Mouse (Mus musculus) left cerebral cortex, postnatal 36 days (tissue): Measurements from ENCODE around the gene Habp4. TPM values are rescaled to one million over a fixed set of nuclear protein-coding genes. Genes with fewer than 3 reads are reported as not detected.

ENCODE experiments used
- DNase-seq, 2 experiments: peaks; one replicate each; pipeline ENCODE4 v3.0.0; 2021 to 2022; ENCODE audit warnings: low spot score in 2 of 2, mixed read lengths in 1 of 2
- intact Hi-C: fragments of 180-260 bp; cut with DNase I; formaldehyde crosslinking; loops from one replicate; pipeline ENCODE4 v1.15.1; 2025
- total RNA-seq, 2 experiments: library from RNA; stranded (reverse); gene quantifications; 2 replicates each; pipeline ENCODE4 v1.2.3; 2021

Habp4 gene
- 100 to 1,000 TPM; 181 to 205 TPM for total RNA-seq

DNA sequence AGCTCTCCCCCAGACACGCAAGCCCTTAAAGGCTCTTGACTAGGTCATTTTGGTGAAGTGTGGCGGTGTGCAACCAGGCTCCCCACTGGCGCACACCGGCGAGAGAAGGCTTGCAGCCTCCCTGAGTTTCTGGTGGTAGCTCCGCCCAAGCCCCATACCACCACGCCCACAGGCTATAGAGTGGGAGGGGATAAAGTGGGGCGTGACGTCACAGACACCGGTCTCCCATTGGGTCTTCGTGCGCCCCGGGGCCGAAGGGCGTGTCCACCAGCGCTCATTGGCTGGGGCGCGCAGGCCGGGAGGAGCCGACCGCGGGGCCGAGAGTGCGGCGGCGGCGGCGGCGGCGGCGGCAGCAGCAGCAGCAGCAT is at the start of gene Habp4:
Gene Habp4 (plus strand): TSS at position 277 of the 368 bp plus-strand sequence.
- intact Hi-C loops: no loop called here
- DNase-seq: peak; percentile 97 to 98

DNA sequence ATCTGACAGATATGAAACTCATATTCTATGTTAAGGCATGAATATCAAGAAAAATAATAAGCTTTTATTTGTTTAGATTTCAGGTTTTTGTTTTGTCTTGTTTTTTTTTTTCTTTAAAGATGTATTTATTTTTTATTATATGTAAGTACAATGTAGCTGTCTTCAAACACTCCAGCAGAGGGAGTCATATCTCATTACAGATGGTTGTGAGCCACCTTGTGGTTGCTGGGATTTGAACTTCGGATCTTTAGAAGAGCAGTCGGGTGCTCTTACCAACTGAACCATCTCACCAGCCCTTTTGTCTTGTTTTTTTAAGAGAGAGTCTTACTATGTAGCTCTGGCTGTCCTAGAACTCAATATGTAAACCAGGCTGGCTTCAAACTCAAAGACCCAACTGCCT is 44.2 kb upstream of the Habp4 start:
- intact Hi-C loops: no loop called here
- DNase-seq: no peak

DNA sequence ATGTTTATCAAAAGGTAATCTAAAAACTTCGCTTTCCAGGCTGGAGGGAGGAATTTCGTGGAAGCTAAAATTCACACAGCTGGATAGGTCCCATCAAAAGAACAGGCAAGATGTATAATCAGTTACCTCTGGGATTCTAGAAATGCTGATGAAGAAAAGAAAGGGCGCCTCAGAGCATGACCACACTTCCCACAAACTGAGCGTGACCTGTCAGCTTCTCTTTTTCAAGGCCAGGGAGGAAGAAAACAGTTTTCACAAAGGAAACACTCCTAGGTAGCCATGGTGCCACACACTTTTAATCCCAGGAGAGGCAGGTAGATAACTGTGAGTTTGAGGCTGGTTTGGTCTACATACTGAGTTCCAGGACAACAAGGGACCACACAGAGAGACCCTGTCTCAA is 40.9 kb upstream of the Habp4 start:
- intact Hi-C loops: no loop called here
- DNase-seq: no peak

DNA sequence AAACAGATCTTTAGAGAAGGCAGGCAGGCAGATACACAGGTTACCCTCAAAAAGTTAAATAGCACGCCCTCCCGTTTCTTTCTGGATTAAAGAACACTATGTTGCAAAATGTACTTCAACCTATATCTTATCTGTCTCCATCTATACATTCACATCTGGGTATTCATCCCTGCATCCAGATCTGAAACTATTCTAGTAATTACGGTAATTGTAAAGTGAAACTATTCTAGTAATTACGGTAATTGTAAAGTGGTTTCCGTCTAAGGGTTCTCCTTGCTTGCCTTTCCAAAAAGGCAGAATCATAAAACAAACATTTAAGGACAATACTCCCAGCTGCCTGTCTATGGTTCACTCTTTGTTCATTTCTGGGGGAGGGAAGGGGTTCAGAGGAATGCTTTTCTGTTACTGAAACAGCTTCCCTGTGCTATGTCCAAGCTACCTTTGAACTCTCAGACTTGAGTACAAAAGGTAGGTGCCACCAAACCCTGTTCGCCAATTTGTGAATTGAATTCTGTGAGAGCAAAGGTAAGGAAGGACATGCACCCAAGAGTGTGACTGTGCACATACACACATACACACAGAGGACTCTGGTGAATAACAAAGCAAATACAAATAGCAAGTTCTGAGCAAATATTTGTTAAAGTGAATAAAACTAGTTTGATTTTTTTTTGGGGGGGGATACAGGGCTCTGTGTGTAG is 38.0 kb upstream of the Habp4 start:
- no peak for DNase-seq
- intact Hi-C loops: no loop called here

DNA sequence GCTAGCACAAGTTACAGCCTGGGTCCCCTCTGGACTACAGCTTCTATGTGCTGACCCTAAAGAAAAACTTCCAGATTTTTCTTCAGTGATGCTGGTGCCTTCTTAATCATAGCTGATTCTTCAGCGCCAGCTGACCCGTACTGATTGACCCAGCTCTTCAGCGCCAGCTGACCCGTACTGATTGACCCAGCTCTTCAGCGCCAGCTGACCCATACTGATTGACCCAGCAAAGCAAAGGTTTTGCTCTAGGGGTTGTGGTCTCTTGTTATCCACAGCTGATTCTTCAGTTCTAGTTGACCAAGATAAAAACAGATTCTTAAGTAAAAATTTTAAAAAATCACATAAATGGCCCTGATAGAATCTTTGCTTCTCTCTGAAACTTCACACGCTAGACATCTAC is 36.7 kb upstream of the Habp4 start:
- DNase-seq: no peak
- intact Hi-C loops: no loop called here

DNA sequence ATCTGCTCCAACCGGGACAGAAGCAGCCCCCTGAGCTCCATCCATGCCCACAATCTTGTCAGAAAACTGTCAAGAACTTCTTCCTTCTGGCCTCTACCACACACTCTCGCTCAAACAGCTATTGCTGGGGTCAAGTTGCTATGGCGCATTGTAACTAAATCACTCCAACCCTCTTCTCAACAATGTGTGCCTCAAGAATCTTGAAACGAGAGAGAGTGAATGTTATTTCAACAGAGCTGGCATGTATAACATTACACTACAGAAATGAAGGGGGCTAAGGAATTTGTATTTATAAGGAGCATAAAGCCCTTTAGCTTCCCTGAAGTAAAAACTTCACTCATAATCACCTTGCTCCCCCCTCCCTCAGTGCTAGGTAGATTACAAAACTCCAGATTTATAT is 35.3 kb upstream of the Habp4 start:
- intact Hi-C loops: no loop called here
- no peak for DNase-seq

DNA sequence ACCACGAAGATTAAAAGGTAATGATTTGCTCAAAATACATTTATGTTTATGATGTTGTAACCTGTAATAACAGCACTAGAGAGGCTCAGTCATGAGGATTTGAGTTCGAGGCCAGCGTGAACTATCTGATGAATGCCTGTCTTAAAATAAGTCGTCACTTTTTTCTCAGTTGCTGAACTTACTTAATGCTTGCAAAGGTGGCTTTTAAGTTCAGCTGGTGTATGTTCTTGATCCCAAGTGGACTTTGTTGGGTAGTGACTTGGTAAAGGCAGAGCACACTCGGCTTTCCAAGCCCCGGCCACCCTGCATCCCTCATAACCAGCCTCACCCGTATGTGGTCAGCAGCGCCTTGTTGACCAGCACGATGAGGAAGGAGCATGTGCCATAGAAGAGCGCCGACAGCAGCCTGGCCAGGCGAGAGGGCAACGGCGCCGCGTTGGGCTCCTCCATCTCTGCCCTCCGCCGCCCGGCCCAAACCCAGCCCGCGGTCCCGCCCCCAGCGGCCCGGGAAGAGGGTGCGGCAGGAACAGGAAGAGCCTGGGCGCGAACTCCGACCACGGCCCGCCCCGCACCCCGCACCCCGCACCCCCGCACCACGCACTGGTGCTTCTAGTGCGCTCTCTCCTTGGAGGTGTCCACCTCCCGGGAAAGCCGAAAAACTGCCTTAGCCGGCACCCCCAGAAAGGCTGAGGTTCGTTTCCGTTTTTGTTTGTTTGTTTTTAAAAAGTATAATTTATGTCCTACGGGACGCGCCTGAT is 32.6 kb upstream of the Habp4 start, which contains the start of gene Slc35d2:
Gene Slc35d2 (minus strand): TSS at position 511 of the 758 bp plus-strand sequence.
- DNase-seq: peak in 1 of 2 experiments; percentile 12
- intact Hi-C loops: no loop called here

DNA sequence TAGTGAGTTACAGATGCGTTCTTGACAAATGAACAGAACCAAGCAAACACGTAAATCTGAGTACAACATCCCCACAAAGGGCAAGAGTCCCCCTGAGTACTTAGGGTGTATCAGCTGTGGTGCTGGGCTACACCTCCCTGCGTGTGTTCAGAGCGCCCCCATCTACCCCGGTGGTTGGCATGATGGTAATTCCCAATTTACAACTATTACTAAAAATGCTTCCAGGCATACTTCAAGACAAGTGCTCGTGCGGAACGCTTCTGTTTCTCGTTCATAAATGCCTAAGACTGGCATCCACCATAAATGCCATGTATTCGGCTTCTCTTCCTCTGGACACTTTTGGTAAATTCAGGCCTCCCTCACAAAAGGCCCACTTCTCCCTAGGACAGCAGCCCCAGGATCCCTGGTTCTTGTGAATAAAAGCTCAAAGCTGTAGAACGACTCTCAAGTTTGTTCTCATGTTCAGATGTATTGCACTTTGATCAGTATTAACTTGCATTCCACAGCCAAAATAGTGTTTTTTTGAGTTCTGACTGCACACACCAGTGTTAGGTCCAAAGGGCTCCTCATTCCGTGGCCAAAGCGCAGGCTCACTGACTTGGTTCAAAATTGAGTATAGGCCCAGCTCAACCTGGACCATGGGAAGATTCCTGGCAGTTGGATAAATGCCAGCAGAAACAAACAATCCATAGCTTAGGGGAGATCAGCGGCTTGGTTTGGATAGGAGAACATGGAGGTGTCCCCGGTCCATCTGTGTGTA is 31.8 kb upstream of the Habp4 start:
- peak in 1 of 2 experiments; percentile 9 for DNase-seq
- intact Hi-C loops: no loop called here

DNA sequence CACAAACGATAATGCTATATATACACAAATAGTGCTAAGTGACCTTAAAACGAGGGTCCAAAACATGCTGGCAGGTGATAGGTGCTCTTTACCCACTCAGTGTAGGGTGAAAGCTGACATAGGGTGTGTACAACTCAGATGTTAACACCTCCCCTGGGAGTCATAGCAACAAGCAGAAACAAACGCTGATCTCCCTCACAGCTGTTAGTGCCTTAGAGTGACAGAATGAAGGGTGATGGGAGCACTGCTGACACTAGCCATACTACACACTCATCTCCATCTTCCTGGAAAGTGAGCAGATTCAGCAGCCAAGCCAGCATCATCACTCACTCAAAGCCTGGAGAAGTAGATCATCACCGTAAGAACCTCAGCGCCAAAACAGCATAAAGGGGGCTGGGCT is 11.5 kb upstream of the Habp4 start:
- DNase-seq: no peak
- intact Hi-C loops: loop anchor here (5.0 to 10.0 kb wide), 3 partner anchors 285 to 585 kb away; partner anchors contain the start of genes Cdk20 and Ercc6l2

DNA sequence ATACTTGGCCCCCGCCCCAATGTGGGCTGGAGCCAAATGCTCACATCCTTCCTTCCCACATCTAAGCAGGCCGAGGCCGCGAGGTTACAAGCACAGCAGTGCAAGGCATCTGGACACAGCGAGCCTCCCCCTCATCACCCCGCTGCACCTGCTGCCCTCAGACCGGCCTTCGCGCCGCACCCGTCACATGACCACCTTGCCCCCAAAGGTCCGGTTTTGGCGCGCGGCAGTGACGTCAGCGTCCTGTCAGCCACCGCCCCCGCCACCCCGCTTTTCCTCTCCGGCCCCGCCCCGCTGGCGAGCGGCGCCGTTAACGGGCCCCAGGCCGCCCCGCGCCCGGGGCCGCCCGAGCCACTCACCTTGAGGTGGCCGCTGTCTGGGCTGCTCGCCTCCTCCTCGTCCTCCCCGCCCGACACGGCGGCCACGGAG is 9.4 kb upstream of the Habp4 start:
- intact Hi-C loops: loop anchor here (5.0 to 10.0 kb wide), 3 partner anchors 283 to 587 kb away; partner anchors contain the start of genes Cdk20 and Ercc6l2
- peak; percentile 83 to 85 for DNase-seq

DNA sequence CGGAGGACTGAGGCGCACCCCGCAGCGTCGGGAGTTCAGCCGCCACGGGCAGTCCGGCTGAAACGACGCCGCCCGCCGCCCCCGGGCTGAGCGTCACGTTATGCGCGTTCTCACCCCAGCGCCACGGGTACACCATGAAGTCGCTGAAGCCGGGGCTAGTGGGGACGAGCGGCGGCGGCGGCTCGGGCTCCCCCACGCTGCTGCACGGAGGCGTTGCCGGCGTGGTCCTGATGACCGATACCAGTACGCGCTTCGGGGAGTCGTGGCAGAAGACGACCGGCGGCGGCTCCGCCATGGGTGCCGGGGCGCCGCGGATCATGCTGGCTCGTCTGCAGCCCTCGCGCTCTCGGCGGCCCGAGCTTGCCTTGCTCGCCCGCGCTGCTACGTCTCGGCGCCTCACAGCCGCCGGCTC is 8.9 kb upstream of the Habp4 start:
- intact Hi-C loops: loop anchor here (5.0 to 10.0 kb wide), 3 partner anchors 282 to 588 kb away; partner anchors contain the start of genes Cdk20 and Ercc6l2
- peak; percentile 67 to 74 for DNase-seq

DNA sequence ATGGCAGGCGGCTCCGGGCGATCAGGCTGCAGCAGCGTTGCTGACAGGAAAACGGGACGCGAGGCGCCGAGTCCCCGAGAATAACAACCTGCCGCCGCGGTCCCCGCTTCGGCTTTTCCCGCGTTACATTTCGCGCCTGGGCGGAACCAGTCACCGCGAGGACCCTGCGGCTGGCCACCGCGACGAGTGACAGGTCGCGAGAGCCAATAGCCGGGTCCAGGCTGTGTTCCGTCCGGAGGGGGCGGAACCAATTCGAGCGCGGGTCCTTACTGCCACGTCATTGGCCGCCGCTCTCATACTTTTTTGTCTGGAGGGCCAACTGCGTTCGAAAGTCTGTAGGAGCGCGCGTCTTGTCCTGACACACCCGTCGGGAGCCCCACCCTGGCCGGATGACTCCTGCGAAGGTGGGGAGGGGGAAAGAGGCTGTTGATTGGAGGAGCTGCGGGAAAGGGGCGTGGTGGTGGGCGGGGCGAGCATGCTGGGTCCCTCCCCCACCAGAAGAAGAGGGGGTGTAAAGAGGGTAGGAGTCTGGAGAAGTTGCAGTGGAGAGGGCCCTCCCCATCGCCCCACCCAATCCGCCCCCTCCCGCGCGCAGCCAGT is 8.4 kb upstream of the Habp4 start, which contains the start of gene Zfp367:
Gene Zfp367 (minus strand): TSS at position 120 of the 600 bp plus-strand sequence.
- peak; percentile 96 to 97 for DNase-seq
- intact Hi-C loops: loop anchor here (5.0 to 10.0 kb wide), 3 partner anchors 282 to 588 kb away; partner anchors contain the start of genes Cdk20 and Ercc6l2

DNA sequence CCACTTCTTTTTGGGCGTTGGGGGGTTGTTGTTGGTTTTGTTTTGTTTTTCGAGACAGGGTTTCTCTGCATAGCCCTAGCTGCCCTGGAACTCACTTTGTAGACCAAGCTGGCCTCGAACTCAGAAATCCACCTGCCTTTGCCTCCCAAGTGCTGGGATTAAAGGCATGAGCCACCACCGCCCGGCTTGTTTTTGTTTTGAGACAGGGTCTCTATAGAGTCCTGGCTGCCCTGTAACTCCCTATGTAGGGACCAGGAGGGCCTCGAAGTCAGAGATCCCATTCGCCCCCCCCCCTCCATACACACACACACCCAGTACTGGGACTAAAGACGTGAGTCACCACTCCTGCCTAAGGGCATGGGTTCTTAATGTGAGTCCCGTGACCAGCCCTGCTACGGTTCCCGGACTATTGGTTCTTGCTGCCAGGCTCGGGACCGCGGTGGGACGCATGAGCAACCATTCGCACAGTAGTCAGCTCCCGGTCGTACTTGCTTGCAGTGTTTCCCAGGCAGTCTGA is 7.8 kb upstream of the Habp4 start:
- no peak for DNase-seq
- intact Hi-C loops: loop anchor here (5.0 to 10.0 kb wide), 3 partner anchors 281 to 589 kb away; partner anchors contain the start of genes Cdk20 and Ercc6l2

DNA sequence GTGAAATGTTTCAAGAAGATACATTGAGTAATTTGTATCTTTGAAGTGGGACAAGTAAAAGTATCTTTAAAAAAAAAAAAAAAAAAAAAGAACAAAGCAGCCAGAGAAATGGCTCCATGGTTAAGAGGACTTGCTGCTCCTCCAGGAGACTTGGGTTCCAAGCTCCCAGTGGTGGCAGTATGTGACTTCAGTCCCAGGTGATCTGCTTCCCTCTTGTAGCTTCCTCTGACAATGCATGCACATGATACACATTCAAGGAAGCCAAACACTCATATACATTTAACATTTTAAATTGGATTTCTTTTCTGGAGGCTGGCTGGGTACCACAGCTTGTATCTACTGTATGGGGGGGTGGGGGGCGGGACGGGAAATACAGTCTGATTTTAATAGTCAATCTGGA is 7.0 kb upstream of the Habp4 start:
- intact Hi-C loops: loop anchor here (5.0 to 10.0 kb wide), 3 partner anchors 280 to 590 kb away; partner anchors contain the start of genes Cdk20 and Ercc6l2
- DNase-seq: no peak

DNA sequence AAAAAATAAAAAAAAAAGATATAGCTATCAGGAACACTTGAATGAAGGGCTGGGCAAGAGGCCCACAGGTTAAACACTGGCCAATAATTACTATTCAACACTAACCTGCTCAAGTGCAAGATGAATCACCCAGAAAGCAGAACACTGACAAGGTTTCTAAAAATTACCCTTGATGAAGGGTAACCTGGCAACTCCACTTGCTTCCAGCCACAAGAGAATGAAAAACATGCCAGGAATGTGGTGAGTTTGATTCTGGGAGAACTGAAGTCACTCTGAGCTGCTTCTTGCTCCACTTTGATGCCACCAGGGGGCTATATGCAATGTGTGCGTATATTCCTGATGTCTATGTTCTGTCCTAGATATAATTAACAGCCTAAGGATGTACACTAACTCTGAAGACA is 6.5 kb upstream of the Habp4 start:
- intact Hi-C loops: loop anchor here (10.0 kb wide), 2 partner anchors 280 to 590 kb away; partner anchors contain the start of gene Cdk20
- no peak for DNase-seq

DNA sequence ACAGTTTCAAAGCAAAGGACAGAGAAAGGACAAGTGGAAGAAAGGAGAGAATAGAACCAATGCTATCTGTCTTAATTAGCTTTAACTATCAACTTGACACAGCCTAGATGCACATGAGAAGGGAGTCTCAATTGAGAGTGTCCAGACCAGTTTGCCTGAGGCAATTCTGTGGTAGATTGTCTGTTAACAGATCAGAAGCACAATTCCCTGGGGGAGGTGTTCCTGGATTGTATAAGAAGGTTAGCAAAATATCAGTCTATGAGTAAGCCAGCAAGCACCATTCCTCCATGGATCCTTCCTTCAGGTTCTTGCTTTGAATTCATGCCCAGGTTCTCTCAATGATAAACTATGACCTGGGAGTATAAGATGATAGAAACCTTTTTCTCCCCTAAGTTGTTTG is 4.7 kb upstream of the Habp4 start:
- no peak for DNase-seq
- intact Hi-C loops: loop anchor here (10.0 kb wide), 2 partner anchors 278 to 592 kb away; partner anchors contain the start of gene Cdk20

DNA sequence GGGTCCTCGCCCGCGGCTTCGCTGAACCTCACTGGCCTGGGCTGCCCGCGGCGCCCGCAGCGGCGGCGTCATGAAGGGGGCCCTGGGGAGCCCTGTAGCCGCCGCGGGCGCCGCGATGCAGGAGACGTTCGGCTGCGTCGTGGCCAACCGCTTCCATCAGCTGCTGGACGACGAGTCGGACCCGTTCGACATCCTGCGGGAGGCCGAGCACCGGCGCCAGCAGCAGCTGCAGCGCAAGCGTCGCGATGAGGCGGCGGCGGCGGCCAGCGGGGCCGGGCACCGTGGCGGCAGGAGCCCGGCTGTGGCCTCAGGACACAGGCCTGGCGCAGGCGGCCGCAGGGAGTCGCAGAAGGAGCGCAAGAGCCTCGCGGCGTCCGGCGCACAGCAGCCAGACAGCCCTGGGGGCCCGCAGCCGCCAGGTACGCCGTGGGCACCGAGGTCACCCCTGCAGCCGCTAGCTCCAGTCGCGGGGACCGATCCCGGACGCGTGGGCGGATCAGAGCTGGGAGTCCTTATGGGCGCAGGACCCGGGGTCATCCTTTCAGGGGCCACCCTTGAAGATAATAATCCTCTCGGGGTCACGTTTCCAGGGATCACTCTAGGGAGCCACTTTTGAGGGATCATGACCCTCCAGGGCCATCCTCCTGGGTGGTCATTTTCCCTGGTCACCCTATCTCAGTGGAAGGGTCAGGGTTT is 440 bp downstream of the Habp4 start:
- intact Hi-C loops: no loop called here
- peak in 1 of 2 experiments; percentile 54 for DNase-seq

DNA sequence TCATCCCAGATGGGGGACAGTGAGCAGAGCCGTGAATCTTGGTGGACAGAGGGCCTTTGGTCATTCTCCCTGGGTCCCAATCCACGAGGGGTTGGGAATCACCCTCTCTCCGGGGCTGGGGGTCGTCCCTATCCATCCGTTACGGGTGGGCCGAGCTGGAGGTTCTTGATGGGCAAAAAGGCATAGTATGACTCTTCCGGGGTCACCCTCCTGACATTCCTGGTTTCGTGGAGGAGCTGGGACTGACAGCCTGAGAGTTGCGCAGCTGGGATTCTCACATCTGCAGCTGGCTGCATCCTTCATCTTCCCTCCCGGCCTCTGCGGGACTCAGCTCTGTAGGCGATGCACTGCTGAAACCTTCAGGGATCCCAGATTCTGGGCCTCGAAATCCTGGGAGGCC is 1.0 kb downstream of the Habp4 start:
- DNase-seq: peak in 1 of 2 experiments; percentile 36
- intact Hi-C loops: no loop called here
